Mouse (Mus musculus): ENCODE results near the gene Zdhhc22. TPM values are rescaled to one million over a fixed set of nuclear protein-coding genes. Genes with fewer than 3 reads are reported as not detected.

Zdhhc22 gene
- total and polyA plus RNA-seq, 3 experiments, result not detected

DNA sequence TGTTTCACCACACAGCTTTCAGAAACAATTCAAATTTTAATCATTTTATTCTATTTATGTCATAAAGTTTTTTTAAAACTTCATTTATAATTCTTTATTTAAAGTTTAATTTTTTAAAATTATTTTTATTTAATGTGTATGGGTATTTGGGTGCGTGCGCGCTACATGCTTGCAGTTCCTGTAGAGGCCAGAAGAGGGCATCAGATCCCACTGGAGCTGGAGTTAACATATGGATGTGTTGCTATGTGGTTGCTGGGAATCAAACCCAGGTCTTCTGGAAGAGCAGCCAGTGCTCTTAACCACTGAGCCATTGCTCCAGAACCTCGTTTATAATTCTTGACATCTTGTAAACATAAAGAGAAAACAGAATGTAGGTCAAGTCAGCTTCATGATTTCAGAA lies 8.5 kb upstream of the Zdhhc22 start:
- H3K4me1 ChIP-seq (ENCODE audit: control insufficient read depth in 1 of 2, insufficient read depth in 2 of 2), result no peaks in the 10 kb centered on the region; a peak in 1 of 4 replicates
- H3K79me2 ChIP-seq (replicated peaks; ENCODE audit: control insufficient read depth, extremely low read depth, insufficient read depth, poor library complexity, severe bottlenecking), result no peaks in the 10 kb centered on the region
- in situ Hi-C loops (cut with MboI; ENCODE audit: low pct_ligation_motif_present, low pct_unique_long_range_greater_than_20kb, low sequenced_read_pairs), result no loop called here
- TF ChIP-seq CTCF (conservative IDR thresholded peaks at IDR 0.05 in 1 of 2, IDR thresholded peaks at IDR 0.05 in 1 of 2; ENCODE audit: low read depth in 2 of 2, low read length in 2 of 2) (peak in 1 of 2 experiments; percentile 39; a peak in 3 of 4 replicates), BHLHE40 (IDR thresholded peaks at IDR 0.05; ENCODE audit: low read depth, low read length) (no peak)
- peaks cover 4% of the 10 kb centered on the region for H3K9me3 ChIP-seq (replicated peaks; ENCODE audit: low read length)
- no peak for DNase-seq (ENCODE audit: extremely low read depth)
- dilution Hi-C loops (cut with MboI; ENCODE audit: extremely low pct_ligation_motif_present, extremely low pct_unique_long_range_greater_than_20kb, low sequenced_read_pairs), result no loop called here
- H3K9ac ChIP-seq (ENCODE audit: insufficient read depth, low read depth), result no peak overlapping the region
- no peak overlapping the region for H3K27ac ChIP-seq (ENCODE audit: insufficient read depth, low read depth)
- no peaks in the 10 kb centered on the region for H3K36me3 ChIP-seq (replicated peaks in 1 of 2; ENCODE audit: control insufficient read depth in 1 of 2, insufficient read depth in 1 of 2, low read length in 1 of 2)
- H3K27me3 ChIP-seq (replicated peaks), result peaks cover 76% of the 10 kb centered on the region
- H3K4me3 ChIP-seq (replicated peaks in 1 of 3; ENCODE audit: low read depth in 2 of 3, low read length in 2 of 3, poor library complexity in 1 of 3), result no peak overlapping the region
- H3K4me2 ChIP-seq (ENCODE audit: insufficient read depth, low read depth, poor library complexity, severe bottlenecking), result no peak overlapping the region

DNA sequence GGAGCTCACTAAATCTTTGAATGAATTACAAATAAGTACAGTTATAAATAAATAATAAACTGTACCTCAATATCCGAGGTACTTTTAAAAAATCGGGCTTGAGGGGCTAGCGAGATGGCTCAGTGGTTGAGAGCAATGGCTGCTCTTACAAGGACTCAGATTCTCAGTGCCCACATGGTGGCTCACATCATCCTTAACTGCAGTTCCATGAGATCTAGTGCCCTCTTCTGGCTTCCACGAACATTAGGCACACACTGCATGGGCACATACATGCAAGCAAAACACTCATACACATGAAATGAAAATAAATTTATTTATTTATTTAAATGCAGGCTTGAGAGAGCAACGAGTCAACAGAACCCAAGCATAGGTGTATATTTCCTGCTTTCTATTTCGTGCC lies 5.7 kb upstream of the Zdhhc22 start:
- Histone ChIP-seq H3K9ac (ENCODE audit: insufficient read depth, low read depth) (no peak overlapping the region), H3K27me3 (replicated peaks) (peaks cover 83% of the 10 kb centered on the region), H3K4me2 (ENCODE audit: insufficient read depth, low read depth, poor library complexity, severe bottlenecking) (no peak overlapping the region), H3K79me2 (replicated peaks; ENCODE audit: control insufficient read depth, extremely low read depth, insufficient read depth, poor library complexity, severe bottlenecking) (no peaks in the 10 kb centered on the region), H3K4me3 (replicated peaks in 1 of 3; ENCODE audit: low read depth in 2 of 3, low read length in 2 of 3, poor library complexity in 1 of 3) (no peak overlapping the region), H3K9me3 (replicated peaks; ENCODE audit: low read length) (peaks cover 4% of the 10 kb centered on the region), H3K27ac (ENCODE audit: insufficient read depth, low read depth) (no peak overlapping the region), H3K36me3 (replicated peaks in 1 of 2; ENCODE audit: control insufficient read depth in 1 of 2, insufficient read depth in 1 of 2, low read length in 1 of 2) (no peaks in the 10 kb centered on the region), H3K4me1 (ENCODE audit: control insufficient read depth in 1 of 2, insufficient read depth in 2 of 2) (no peaks in the 10 kb centered on the region; a peak in 1 of 4 replicates)
- in situ Hi-C loops (cut with MboI; ENCODE audit: low pct_ligation_motif_present, low pct_unique_long_range_greater_than_20kb, low sequenced_read_pairs) (no loop called here), dilution Hi-C loops (cut with MboI; ENCODE audit: extremely low pct_ligation_motif_present, extremely low pct_unique_long_range_greater_than_20kb, low sequenced_read_pairs) (no loop called here)
- DNase-seq (ENCODE audit: extremely low read depth), result no peak
- TF ChIP-seq CHD1 (IDR thresholded peaks at IDR 0.05; ENCODE audit: low read depth, low read length) (no peak), POLR2AphosphoS2 (IDR thresholded peaks at IDR 0.05; ENCODE audit: low read depth, low read length) (no peak), NRF1 (IDR thresholded peaks at IDR 0.05; ENCODE audit: low read depth, low read length) (no peak), CTCF (conservative IDR thresholded peaks at IDR 0.05 in 1 of 2, IDR thresholded peaks at IDR 0.05 in 1 of 2; ENCODE audit: low read depth in 2 of 2, low read length in 2 of 2) (peak in 1 of 2 experiments; percentile 32; a peak in 1 of 4 replicates), ZKSCAN1 (IDR thresholded peaks at IDR 0.05; ENCODE audit: borderline replicate concordance, low read depth, low read length) (no peak)

DNA sequence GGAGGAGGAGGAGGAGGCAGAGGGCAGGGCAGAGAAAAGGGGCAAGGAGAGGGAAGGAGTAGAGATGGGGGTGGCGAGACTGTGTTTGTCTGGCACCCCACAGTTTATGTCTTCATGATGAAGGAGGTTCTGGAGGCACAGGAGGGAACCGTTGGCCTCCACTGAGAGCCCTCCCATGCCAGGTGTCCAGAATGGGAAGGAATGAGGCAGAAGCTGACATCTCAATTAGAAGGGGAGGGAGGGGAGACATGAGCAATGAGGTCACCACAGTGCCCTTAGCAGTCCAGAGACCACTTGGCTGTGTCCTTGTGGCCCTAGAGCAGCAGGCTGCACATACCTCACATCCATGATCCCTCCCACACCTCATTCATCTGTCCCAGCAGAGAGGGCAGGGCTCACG lies 4.5 kb upstream of the Zdhhc22 start:
- no peak for TF ChIP-seq TBP (conservative IDR thresholded peaks at IDR 0.05; ENCODE audit: low read depth, low read length)
- TF ChIP-seq MAFK (IDR thresholded peaks at IDR 0.05; ENCODE audit: insufficient replicate concordance, low read length), result no peak
- TF ChIP-seq E2F4 (IDR thresholded peaks at IDR 0.05; ENCODE audit: insufficient replicate concordance, low read depth, low read length), result no peak
- TF ChIP-seq MYC (IDR thresholded peaks at IDR 0.05; ENCODE audit: low read depth, low read length), result no peak
- no peak for TF ChIP-seq NRF1 (IDR thresholded peaks at IDR 0.05; ENCODE audit: low read depth, low read length)
- TF ChIP-seq KAT2A (IDR thresholded peaks at IDR 0.05; ENCODE audit: insufficient replicate concordance, low read length), result no peak
- no peak for TF ChIP-seq MXI1 (IDR thresholded peaks at IDR 0.05; ENCODE audit: low read depth, low read length)
- no peak for TF ChIP-seq TCF12 (IDR thresholded peaks at IDR 0.05; ENCODE audit: low read depth, low read length)
- dilution Hi-C loops (cut with MboI; ENCODE audit: extremely low pct_ligation_motif_present, extremely low pct_unique_long_range_greater_than_20kb, low sequenced_read_pairs) (no loop called here), in situ Hi-C loops (cut with MboI; ENCODE audit: low pct_ligation_motif_present, low pct_unique_long_range_greater_than_20kb, low sequenced_read_pairs) (no loop called here)
- Histone ChIP-seq H3K27me3 (replicated peaks) (peaks cover 81% of the 10 kb centered on the region), H3K4me1 (ENCODE audit: control insufficient read depth in 1 of 2, insufficient read depth in 2 of 2) (no peaks in the 10 kb centered on the region), H3K9me3 (replicated peaks; ENCODE audit: low read length) (peaks cover 4% of the 10 kb centered on the region), H3K27ac (ENCODE audit: insufficient read depth, low read depth) (no peak overlapping the region), H3K9ac (ENCODE audit: insufficient read depth, low read depth) (no peak overlapping the region), H3K79me2 (replicated peaks; ENCODE audit: control insufficient read depth, extremely low read depth, insufficient read depth, poor library complexity, severe bottlenecking) (no peaks in the 10 kb centered on the region), H3K4me2 (ENCODE audit: insufficient read depth, low read depth, poor library complexity, severe bottlenecking) (no peak overlapping the region), H3K36me3 (replicated peaks in 1 of 2; ENCODE audit: control insufficient read depth in 1 of 2, insufficient read depth in 1 of 2, low read length in 1 of 2) (no peaks in the 10 kb centered on the region), H3K4me3 (replicated peaks in 1 of 3; ENCODE audit: low read depth in 2 of 3, low read length in 2 of 3, poor library complexity in 1 of 3) (no peak overlapping the region)
- no peak for DNase-seq (ENCODE audit: extremely low read depth)
